Mouse (Mus musculus): Measurements from ENCODE around the gene Ftl1. TPM values are rescaled to one million over a fixed set of nuclear protein-coding genes. Genes with fewer than 3 reads are reported as not detected.

Gene Ftl1
- total and polyA plus RNA-seq, 2 experiments from 2014 or later = 2,541 to 5,542 TPM

DNA sequence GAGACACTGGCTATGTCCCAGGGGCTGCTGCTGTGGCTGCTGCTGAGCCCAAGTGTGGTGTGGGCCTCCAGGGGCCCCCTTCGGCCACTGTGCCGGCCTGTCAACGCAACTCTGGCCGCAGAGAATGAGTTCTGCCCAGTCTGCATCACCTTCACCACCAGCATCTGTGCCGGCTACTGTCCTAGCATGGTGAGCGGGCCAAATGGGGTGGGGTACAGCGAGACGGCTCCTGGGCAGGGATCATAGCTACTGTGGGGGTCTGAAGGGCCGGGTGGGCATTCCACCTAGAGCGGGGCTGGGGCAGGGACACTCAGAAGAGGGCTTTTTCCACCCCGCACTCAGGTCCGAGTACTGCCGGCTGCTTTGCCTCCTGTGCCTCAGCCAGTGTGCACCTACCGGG, 38.5 kb downstream of the Ftl1 start:
- DNase-seq (no peak), ATAC-seq (no peak)
- Histone ChIP-seq H3K4me3 (ENCODE audit: low read depth, low read length) (no peak overlapping the region), H3K4me2 (ENCODE audit: low read depth) (no peak overlapping the region), H3K27me3 (ENCODE audit: insufficient read depth, low read length) (peaks cover 33% of the 10 kb centered on the region), H3K36me3 (ENCODE audit: insufficient read depth) (peaks cover 53% of the 10 kb centered on the region), H3K9ac (no peak overlapping the region), H3K4me1 (ENCODE audit: insufficient read depth) (no peaks in the 10 kb centered on the region), H3K27ac (ENCODE audit: low read depth, low read length) (no peak overlapping the region), H3K9me3 (ENCODE audit: low read length) (no peaks in the 10 kb centered on the region)
- 89% methylated on average over 14 of the region's 14 CpGs for WGBS
- no peak for TF ChIP-seq CTCF (IDR thresholded peaks at IDR 0.05; ENCODE audit: low read depth)

DNA sequence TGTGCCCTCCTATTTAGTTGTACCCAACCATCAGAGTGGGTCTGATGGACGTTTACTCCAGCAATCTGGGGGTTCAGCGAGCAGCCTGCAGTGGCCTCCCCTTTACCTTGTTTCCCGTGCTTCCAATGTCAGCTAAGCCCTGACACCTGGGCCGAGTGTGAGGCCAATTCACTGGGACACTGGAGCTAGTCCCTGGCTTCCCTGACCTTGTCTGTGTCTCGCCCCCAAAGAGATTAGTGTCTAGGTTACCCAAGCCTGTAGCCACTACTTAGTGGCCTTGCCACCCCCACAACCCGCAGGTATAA, 39.1 kb downstream of the Ftl1 start, which contains the start of gene Lhb:
TSS of gene Lhb (plus strand) at position 206 of the 305 bp plus-strand sequence.
- Histone ChIP-seq H3K4me2 (ENCODE audit: low read depth) (no peak within 1 kb of the TSS), H3K27ac (ENCODE audit: low read depth, low read length) (no peak within 1 kb of the TSS), H3K4me1 (ENCODE audit: insufficient read depth) (no peaks in the 10 kb centered on the region), H3K36me3 (ENCODE audit: insufficient read depth) (peaks cover 51% of the 10 kb centered on the region), H3K27me3 (ENCODE audit: insufficient read depth, low read length) (peaks cover 40% of the 10 kb centered on the region), H3K4me3 (ENCODE audit: low read depth, low read length) (no peak within 1 kb of the TSS), H3K9me3 (ENCODE audit: low read length) (no peaks in the 10 kb centered on the region), H3K9ac (no peak within 1 kb of the TSS)
- ATAC-seq = no peak
- TF ChIP-seq CTCF (IDR thresholded peaks at IDR 0.05; ENCODE audit: low read depth) = no peak
- DNase-seq = no peak
- 64% methylated on average over 6 of the region's 6 CpGs for WGBS

DNA sequence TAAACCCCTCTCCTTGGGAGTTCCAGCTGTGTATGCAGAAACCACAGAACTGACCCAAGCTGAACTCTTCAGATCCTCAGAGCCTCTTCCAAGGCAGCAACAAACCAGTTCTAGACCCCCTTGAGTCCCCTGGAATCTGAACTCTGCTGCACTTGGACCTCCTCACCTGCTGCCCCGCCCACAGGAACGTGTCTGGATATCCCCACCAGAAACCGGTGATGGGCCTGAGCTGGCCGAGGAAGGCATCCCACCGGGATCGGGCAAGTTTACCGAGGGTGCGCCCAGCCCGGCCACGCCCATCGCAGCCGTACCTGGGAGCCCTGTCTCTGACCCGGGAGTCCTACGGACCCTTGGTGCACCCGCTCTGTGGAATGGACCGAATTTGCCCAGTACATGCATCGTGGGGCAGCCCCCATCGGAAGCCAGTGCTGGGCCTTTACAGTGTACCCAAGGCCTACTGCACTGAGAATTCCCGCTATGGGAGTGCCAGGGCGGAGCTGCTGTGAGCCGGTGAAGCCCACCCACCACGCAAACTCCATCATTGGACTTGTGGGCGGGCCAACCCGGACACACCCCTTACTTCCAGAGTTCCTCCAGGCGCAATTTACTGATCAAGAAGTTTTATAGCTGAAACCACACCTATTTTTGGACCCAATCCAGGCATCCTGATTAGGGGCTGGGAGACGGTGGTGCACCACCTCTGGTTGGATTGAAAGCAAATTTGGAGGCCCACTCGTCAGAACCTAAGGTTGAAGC, 39.6 kb downstream of the Ftl1 start:
- Histone ChIP-seq H3K36me3 (ENCODE audit: insufficient read depth) (peaks cover 46% of the 10 kb centered on the region), H3K27me3 (ENCODE audit: insufficient read depth, low read length) (peaks cover 45% of the 10 kb centered on the region), H3K27ac (ENCODE audit: low read depth, low read length) (no peak overlapping the region), H3K9ac (no peak overlapping the region), H3K9me3 (ENCODE audit: low read length) (no peaks in the 10 kb centered on the region), H3K4me1 (ENCODE audit: insufficient read depth) (no peaks in the 10 kb centered on the region), H3K4me2 (ENCODE audit: low read depth) (no peak overlapping the region), H3K4me3 (ENCODE audit: low read depth, low read length) (no peak overlapping the region)
- no peak for TF ChIP-seq CTCF (IDR thresholded peaks at IDR 0.05; ENCODE audit: low read depth)
- no peak for ATAC-seq
- WGBS = 17% methylated on average over 27 of the region's 27 CpGs
- no peak for DNase-seq

DNA sequence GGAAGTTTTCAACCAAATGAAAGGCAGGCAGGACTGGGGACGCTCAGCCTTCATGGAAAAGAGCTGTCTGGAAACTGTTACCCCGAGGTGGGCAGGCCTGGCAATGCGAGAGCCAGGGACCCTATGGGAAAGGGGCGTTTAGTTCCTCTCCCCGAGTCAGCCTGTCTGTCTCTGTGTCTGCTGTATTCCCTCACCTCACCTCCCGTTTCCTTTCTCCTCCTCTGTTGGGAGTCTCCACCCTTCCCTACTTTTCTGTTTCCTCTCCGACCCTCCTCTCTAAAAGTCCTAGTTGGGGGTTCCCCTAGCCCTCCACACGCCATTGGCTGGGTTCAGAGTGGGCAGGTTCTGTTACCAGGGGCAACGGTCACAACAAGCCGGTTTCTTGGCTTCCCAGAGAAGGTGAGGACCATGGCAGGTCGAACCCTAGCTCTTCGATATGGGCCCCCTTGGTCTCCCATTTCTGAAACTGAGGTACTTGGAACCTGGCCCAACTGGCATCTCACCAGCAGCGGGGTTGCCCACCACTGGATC, 41.7 kb downstream of the Ftl1 start:
- H3K4me2 ChIP-seq (ENCODE audit: low read depth) = no peak overlapping the region
- TF ChIP-seq CTCF (IDR thresholded peaks at IDR 0.05; ENCODE audit: low read depth) = no peak
- no peak overlapping the region for H3K4me3 ChIP-seq (ENCODE audit: low read depth, low read length)
- 11% methylated on average over 13 of the region's 13 CpGs for WGBS
- no peak for ATAC-seq
- no peak for DNase-seq
- peaks cover 26% of the 10 kb centered on the region for H3K36me3 ChIP-seq (ENCODE audit: insufficient read depth)
- no peaks in the 10 kb centered on the region for H3K9me3 ChIP-seq (ENCODE audit: low read length)
- H3K9ac ChIP-seq = no peak overlapping the region
- H3K27ac ChIP-seq (ENCODE audit: low read depth, low read length) = no peak overlapping the region
- peaks cover 65% of the 10 kb centered on the region for H3K27me3 ChIP-seq (ENCODE audit: insufficient read depth, low read length)
- peaks cover 6% of the 10 kb centered on the region; the same call in 1 of the 2 replicates for H3K4me1 ChIP-seq (ENCODE audit: insufficient read depth)

DNA sequence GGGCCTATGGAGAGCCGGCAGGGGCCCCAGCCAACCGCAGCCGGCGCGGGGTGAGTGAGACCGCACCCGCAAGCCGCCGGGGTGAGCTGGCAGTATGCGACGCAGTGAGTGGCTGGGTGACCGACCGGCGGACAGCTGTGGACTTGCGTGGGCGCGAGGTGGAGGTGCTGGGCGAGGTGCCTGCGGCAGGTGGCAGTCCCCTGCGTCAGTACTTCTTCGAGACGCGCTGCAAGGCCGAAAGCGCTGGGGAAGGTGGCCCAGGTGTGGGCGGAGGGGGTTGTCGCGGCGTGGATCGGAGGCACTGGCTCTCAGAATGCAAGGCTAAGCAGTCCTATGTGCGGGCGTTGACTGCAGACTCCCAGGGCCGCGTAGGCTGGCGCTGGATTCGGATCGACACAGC, 44.0 kb downstream of the Ftl1 start:
- H3K4me3 ChIP-seq (ENCODE audit: low read depth, low read length) = no peak overlapping the region
- peaks cover 6% of the 10 kb centered on the region; the same call in 1 of the 2 replicates for H3K4me1 ChIP-seq (ENCODE audit: insufficient read depth)
- TF ChIP-seq CTCF (IDR thresholded peaks at IDR 0.05; ENCODE audit: low read depth) = no peak
- peaks cover 78% of the 10 kb centered on the region for H3K27me3 ChIP-seq (ENCODE audit: insufficient read depth, low read length)
- no peak overlapping the region for H3K27ac ChIP-seq (ENCODE audit: low read depth, low read length)
- H3K9ac ChIP-seq = no peak overlapping the region
- peaks cover 2% of the 10 kb centered on the region for H3K36me3 ChIP-seq (ENCODE audit: insufficient read depth)
- WGBS = 8% methylated on average over 36 of the region's 37 CpGs
- no peak for DNase-seq
- no peak for ATAC-seq
- H3K9me3 ChIP-seq (ENCODE audit: low read length) = no peaks in the 10 kb centered on the region
- H3K4me2 ChIP-seq (ENCODE audit: low read depth) = no peak overlapping the region

DNA sequence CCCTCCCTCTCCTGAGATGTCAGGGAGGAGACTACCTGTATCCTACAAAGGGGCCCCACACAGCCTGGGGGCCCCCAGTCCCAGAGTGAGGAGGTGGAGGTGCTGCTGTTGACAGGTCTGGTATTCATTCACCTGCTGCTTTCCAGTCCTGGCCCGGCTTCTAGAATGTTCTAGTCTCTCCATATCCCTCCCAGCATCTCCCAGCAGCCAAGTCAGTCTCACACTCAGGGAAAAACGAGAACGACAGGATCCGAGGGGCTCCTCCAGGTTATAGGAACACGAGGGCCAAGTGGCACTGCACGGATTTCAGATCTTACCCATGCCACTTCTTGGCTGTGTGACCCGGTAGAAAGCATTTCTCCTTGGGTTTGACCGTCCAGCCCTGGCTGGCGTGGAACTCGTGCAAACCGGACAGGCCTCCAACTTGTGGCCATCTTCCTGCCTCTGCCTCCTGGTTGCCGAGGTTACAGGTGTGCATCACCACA, 44.9 kb downstream of the Ftl1 start:
- 45% methylated on average over 12 of the region's 12 CpGs for WGBS
- no peaks in the 10 kb centered on the region for H3K9me3 ChIP-seq (ENCODE audit: low read length)
- H3K27ac ChIP-seq (ENCODE audit: low read depth, low read length) = no peak overlapping the region
- no peak overlapping the region for H3K4me2 ChIP-seq (ENCODE audit: low read depth)
- DNase-seq (no peak), ATAC-seq (no peak)
- H3K9ac ChIP-seq = no peak overlapping the region
- H3K27me3 ChIP-seq (ENCODE audit: insufficient read depth, low read length) = peaks cover 80% of the 10 kb centered on the region
- H3K4me1 ChIP-seq (ENCODE audit: insufficient read depth) = peaks cover 6% of the 10 kb centered on the region; the same call in 1 of the 2 replicates
- no peak for TF ChIP-seq CTCF (IDR thresholded peaks at IDR 0.05; ENCODE audit: low read depth)
- H3K36me3 ChIP-seq (ENCODE audit: insufficient read depth) = no peaks in the 10 kb centered on the region
- H3K4me3 ChIP-seq (ENCODE audit: low read depth, low read length) = no peak overlapping the region
